Mouse (Mus musculus) brain, adult 10 weeks (tissue): ENCODE measurements around the gene Tmem33. TPM values are rescaled to one million over a fixed set of nuclear protein-coding genes. Genes with fewer than 3 reads are reported as not detected.

Source experiments
- polyA plus RNA-seq: library from polyadenylated mRNA; stranded (reverse); fragments of 350-450 nt; fragmentation: Illumina TruSeq; extraction: RNeasy Lipid Tissue Mini Kit (QIAGEN cat#74804); gene quantifications from one replicate; pipeline ENCODE4 v1.2.3, GENCODE M21; 2015; ENCODE audit warnings: low read depth, low replicate concordance

Gene Tmem33
- polyA plus RNA-seq: 79.5 TPM

GRCm38 (mm10) chr5:67260531-67261371, at the start of gene Tmem33:
Gene Tmem33, plus strand, starts transcription at chr5:67260565.

GRCm38 (mm10) chr5:67306698-67307521, 46.5 kb downstream of the Tmem33 start, which contains the start of gene Slc30a9:
Gene Slc30a9, plus strand, starts transcription at chr5:67306955.

Other genes starting within 250 kb of the Tmem33 start
- gene Phox2b, start 161.3 kb upstream of the Tmem33 start, polyA plus RNA-seq: not detected
- 164 TPM for gene Slc30a9, start 46.4 kb downstream of the Tmem33 start, polyA plus RNA-seq
- gene Bend4, start 167.7 kb downstream of the Tmem33 start, polyA plus RNA-seq: 2.9 TPM